Mouse (Mus musculus): ENCODE results near the gene A530032D15Rik. TPM values are rescaled to one million over a fixed set of nuclear protein-coding genes. Genes with fewer than 3 reads are reported as not detected.
"Not testable (repeated sequence)": the region's sequence is repeated elsewhere in the genome, so short reads cannot be mapped to it uniquely, and the experiment has no call there.

The A530032D15Rik gene
- polyA plus RNA-seq, 1 experiment from 2014 or later = not detected

GRCm38 (mm10) chr1:85092169-85092568 lies 17.5 kb downstream of the A530032D15Rik start:
- H3K36me3 ChIP-seq (ENCODE audit: control insufficient read depth, insufficient read depth, low read length); DNase-seq (ENCODE audit: low spot score); H3K27me3 ChIP-seq (replicated peaks; ENCODE audit: control insufficient read depth, insufficient read depth, low read length); ATAC-seq; H3K27ac ChIP-seq (ENCODE audit: low read depth, low read length); H3K4me2 ChIP-seq (ENCODE audit: low read length); H3K9me3 ChIP-seq (replicated peaks; ENCODE audit: control insufficient read depth, low read length); H3K4me3 ChIP-seq (ENCODE audit: low read depth, low read length); H3K4me1 ChIP-seq (ENCODE audit: control insufficient read depth, insufficient read depth, low read length); H3K9ac ChIP-seq (ENCODE audit: low read length): not testable (repeated sequence)
- 44% methylated on average over 1 of the region's 3 CpGs for WGBS

GRCm38 (mm10) chr1:85086211-85086610 lies 23.4 kb downstream of the A530032D15Rik start:
- not testable (repeated sequence) for H3K4me2 ChIP-seq (ENCODE audit: low read length); H3K36me3 ChIP-seq (ENCODE audit: control insufficient read depth, insufficient read depth, low read length); H3K9me3 ChIP-seq (replicated peaks; ENCODE audit: control insufficient read depth, low read length); H3K9ac ChIP-seq (ENCODE audit: low read length); ATAC-seq; H3K4me3 ChIP-seq (ENCODE audit: low read depth, low read length); H3K4me1 ChIP-seq (ENCODE audit: control insufficient read depth, insufficient read depth, low read length); H3K27ac ChIP-seq (ENCODE audit: low read depth, low read length); H3K27me3 ChIP-seq (replicated peaks; ENCODE audit: control insufficient read depth, insufficient read depth, low read length); DNase-seq (ENCODE audit: low spot score)
- 75% methylated on average over 1 of the region's 1 CpGs for WGBS

DNA sequence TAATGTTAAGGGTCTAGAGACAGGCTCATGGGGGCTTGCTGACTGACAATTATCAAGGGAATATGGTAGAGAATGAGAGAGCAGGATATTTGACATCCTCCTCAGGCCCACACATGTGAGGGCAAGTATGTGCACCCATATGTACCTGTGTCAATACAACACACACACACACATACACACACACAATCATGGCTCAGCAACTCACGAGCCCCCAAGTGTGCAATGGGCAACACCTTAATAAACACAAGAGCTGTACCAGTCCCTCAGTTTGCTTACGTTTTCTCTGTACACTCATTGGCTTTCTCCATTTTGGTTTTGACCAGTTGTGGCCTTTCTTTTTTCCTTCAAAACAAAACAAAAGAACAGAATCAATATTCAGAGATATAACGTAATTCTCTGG lies 24.9 kb downstream of the A530032D15Rik start:
- not testable (repeated sequence) for H3K4me2 ChIP-seq (ENCODE audit: low read length); H3K4me3 ChIP-seq (ENCODE audit: low read depth, low read length); H3K4me1 ChIP-seq (ENCODE audit: control insufficient read depth, insufficient read depth, low read length); H3K36me3 ChIP-seq (ENCODE audit: control insufficient read depth, insufficient read depth, low read length); H3K9ac ChIP-seq (ENCODE audit: low read length); ATAC-seq; DNase-seq (ENCODE audit: low spot score); H3K9me3 ChIP-seq (replicated peaks; ENCODE audit: control insufficient read depth, low read length); H3K27ac ChIP-seq (ENCODE audit: low read depth, low read length); H3K27me3 ChIP-seq (replicated peaks; ENCODE audit: control insufficient read depth, insufficient read depth, low read length)
- WGBS = 56% methylated on average over 3 of the region's 3 CpGs

DNA sequence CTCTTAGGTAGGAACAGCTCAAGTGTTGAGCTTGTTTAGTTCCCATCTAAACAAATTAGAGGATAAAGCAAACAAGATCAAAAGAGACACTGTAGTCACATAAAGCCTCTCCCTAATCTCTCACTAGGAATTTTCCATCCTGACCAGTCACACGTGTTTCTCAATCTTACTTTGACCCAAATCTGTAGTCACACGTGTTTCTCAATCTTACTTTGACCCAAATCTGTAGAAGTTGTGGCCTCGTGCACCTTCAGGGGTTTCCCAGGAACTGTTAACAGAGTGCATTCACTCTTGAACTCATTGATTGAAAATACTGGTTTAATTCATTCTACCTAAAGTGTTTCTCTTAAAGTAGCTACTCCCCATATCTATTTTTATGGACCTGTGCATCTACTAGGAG lies 36.6 kb downstream of the A530032D15Rik start:
- not testable (repeated sequence) for DNase-seq (ENCODE audit: low spot score); H3K9me3 ChIP-seq (replicated peaks; ENCODE audit: control insufficient read depth, low read length); H3K27ac ChIP-seq (ENCODE audit: low read depth, low read length); ATAC-seq; H3K36me3 ChIP-seq (ENCODE audit: control insufficient read depth, insufficient read depth, low read length); H3K9ac ChIP-seq (ENCODE audit: low read length); H3K4me2 ChIP-seq (ENCODE audit: low read length); H3K4me1 ChIP-seq (ENCODE audit: control insufficient read depth, insufficient read depth, low read length); H3K27me3 ChIP-seq (replicated peaks; ENCODE audit: control insufficient read depth, insufficient read depth, low read length); H3K4me3 ChIP-seq (ENCODE audit: low read depth, low read length)
- 75% methylated on average over 3 of the region's 3 CpGs for WGBS

DNA sequence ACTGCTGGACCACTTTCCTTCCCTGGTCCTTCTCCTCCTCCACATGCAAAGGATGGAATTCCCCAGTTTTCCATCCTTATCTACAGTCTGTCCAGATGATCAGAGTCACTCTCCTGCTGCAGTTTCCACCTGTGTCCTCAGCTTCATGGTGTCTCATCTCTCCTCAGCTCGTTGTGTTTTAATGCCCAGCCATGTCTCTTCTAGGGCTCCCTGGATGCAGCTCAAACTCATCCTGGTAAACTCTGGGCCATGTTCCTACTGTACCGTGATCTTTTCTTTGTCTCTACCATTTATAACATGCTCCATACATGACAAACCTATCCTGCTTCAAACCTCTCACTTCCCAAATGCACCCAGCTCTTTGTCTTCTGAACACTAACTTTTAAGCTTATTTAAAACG lies 38.0 kb downstream of the A530032D15Rik start:
- not testable (repeated sequence) for H3K9me3 ChIP-seq (replicated peaks; ENCODE audit: control insufficient read depth, low read length); H3K36me3 ChIP-seq (ENCODE audit: control insufficient read depth, insufficient read depth, low read length); H3K4me1 ChIP-seq (ENCODE audit: control insufficient read depth, insufficient read depth, low read length); DNase-seq (ENCODE audit: low spot score); H3K4me2 ChIP-seq (ENCODE audit: low read length); H3K27me3 ChIP-seq (replicated peaks; ENCODE audit: control insufficient read depth, insufficient read depth, low read length); ATAC-seq; H3K9ac ChIP-seq (ENCODE audit: low read length); H3K4me3 ChIP-seq (ENCODE audit: low read depth, low read length); H3K27ac ChIP-seq (ENCODE audit: low read depth, low read length)
- 66% methylated on average over 3 of the region's 3 CpGs for WGBS

- H3K9me3 ChIP-seq (replicated peaks; ENCODE audit: control insufficient read depth, low read length); H3K4me1 ChIP-seq (ENCODE audit: control insufficient read depth, insufficient read depth, low read length); H3K4me2 ChIP-seq (ENCODE audit: low read length); DNase-seq (ENCODE audit: low spot score); H3K9ac ChIP-seq (ENCODE audit: low read length); H3K4me3 ChIP-seq (ENCODE audit: low read depth, low read length); ATAC-seq; H3K27me3 ChIP-seq (replicated peaks; ENCODE audit: control insufficient read depth, insufficient read depth, low read length); H3K36me3 ChIP-seq (ENCODE audit: control insufficient read depth, insufficient read depth, low read length); H3K27ac ChIP-seq (ENCODE audit: low read depth, low read length): not testable (repeated sequence)
- 76% methylated on average over 4 of the region's 6 CpGs for WGBS
Observed at GRCm38 (mm10) chr1:85035801-85036200, 73.9 kb downstream of the A530032D15Rik start.

GRCm38 (mm10) chr1:85034394-85034793 lies 75.3 kb downstream of the A530032D15Rik start:
- not testable (repeated sequence) for H3K4me1 ChIP-seq (ENCODE audit: control insufficient read depth, insufficient read depth, low read length); H3K27ac ChIP-seq (ENCODE audit: low read depth, low read length); DNase-seq (ENCODE audit: low spot score); H3K27me3 ChIP-seq (replicated peaks; ENCODE audit: control insufficient read depth, insufficient read depth, low read length); ATAC-seq; H3K36me3 ChIP-seq (ENCODE audit: control insufficient read depth, insufficient read depth, low read length); H3K9me3 ChIP-seq (replicated peaks; ENCODE audit: control insufficient read depth, low read length); H3K4me3 ChIP-seq (ENCODE audit: low read depth, low read length); H3K9ac ChIP-seq (ENCODE audit: low read length); H3K4me2 ChIP-seq (ENCODE audit: low read length)
- WGBS = 89% methylated on average over 3 of the region's 4 CpGs

DNA sequence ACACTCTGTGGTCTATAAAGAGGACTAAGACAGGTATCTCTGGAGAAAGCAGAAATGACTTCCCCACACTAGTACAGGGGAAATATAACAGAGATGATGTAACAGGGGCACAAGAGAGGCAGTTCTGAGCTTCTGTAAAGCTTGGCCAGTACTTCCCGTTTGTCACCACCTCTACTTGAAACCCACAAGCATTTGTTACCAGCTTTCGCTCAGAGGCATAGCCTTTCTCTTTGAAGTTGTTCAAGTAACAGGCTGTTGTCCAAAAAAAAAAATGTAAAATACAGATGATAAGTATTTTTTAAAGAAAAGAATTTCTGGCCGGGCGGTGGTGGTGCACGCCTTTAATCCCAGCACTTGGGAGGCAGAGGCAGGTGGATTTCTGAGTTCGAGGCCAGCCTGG lies 76.0 kb downstream of the A530032D15Rik start:
- H3K9ac ChIP-seq (ENCODE audit: low read length); H3K4me1 ChIP-seq (ENCODE audit: control insufficient read depth, insufficient read depth, low read length); H3K4me2 ChIP-seq (ENCODE audit: low read length); H3K9me3 ChIP-seq (replicated peaks; ENCODE audit: control insufficient read depth, low read length); H3K36me3 ChIP-seq (ENCODE audit: control insufficient read depth, insufficient read depth, low read length); H3K27me3 ChIP-seq (replicated peaks; ENCODE audit: control insufficient read depth, insufficient read depth, low read length); H3K27ac ChIP-seq (ENCODE audit: low read depth, low read length); H3K4me3 ChIP-seq (ENCODE audit: low read depth, low read length); DNase-seq (ENCODE audit: low spot score); ATAC-seq: not testable (repeated sequence)
- WGBS = 98% methylated on average over 5 of the region's 6 CpGs

All from forebrain, embryonic 14.5 days (tissue).